Mouse (Mus musculus): ENCODE measurements around the gene Cacng3. TPM values are rescaled to one million over a fixed set of nuclear protein-coding genes. Genes with fewer than 3 reads are reported as not detected.

Cacng3 gene
- total RNA-seq (2021): under 1 TPM; 0.14 to 0.34 TPM
- long read RNA-seq, experiment 1: 0 reads
- long read RNA-seq, experiment 2: 0 reads

- no peak for DNase-seq
Measured at GRCm38 (mm10) chr7:122670442-122670872, at the start of gene Cacng3. Gene Cacng3, plus strand, starts transcription at chr7:122670492.

GRCm38 (mm10) chr7:122622125-122622774 is 48.0 kb upstream of the Cacng3 start:
- DNase-seq: no peak

- DNase-seq: no peak
Measured at GRCm38 (mm10) chr7:122623753-122624152, 46.5 kb upstream of the Cacng3 start.

GRCm38 (mm10) chr7:122628050-122628449 is 42.2 kb upstream of the Cacng3 start:
- DNase-seq: no peak

- DNase-seq: no peak
Measured at GRCm38 (mm10) chr7:122630386-122630785, 39.9 kb upstream of the Cacng3 start.

GRCm38 (mm10) chr7:122631151-122631550 is 39.1 kb upstream of the Cacng3 start:
- DNase-seq: no peak

- no peak for DNase-seq
Measured at GRCm38 (mm10) chr7:122632946-122633345, 37.3 kb upstream of the Cacng3 start.

GRCm38 (mm10) chr7:122633463-122633862 is 36.8 kb upstream of the Cacng3 start:
- DNase-seq: no peak

- no peak for DNase-seq
Measured at GRCm38 (mm10) chr7:122643676-122644075, 26.6 kb upstream of the Cacng3 start.

- no peak for DNase-seq
Measured at GRCm38 (mm10) chr7:122649306-122649705, 21.0 kb upstream of the Cacng3 start.

GRCm38 (mm10) chr7:122652523-122652922 is 17.8 kb upstream of the Cacng3 start:
- no peak for DNase-seq

- DNase-seq: no peak
Measured at GRCm38 (mm10) chr7:122656671-122657070, 13.6 kb upstream of the Cacng3 start.

- DNase-seq: no peak
Measured at GRCm38 (mm10) chr7:122657423-122658126, 12.7 kb upstream of the Cacng3 start.

- DNase-seq: no peak
Measured at GRCm38 (mm10) chr7:122665311-122666049, 4.8 kb upstream of the Cacng3 start.

GRCm38 (mm10) chr7:122667903-122668302 is 2.4 kb upstream of the Cacng3 start:
- peak; percentile 6 for DNase-seq

GRCm38 (mm10) chr7:122670873-122671641 is 765 bp downstream of the Cacng3 start:
- peak; percentile 92 for DNase-seq

- no peak for DNase-seq
Measured at GRCm38 (mm10) chr7:122672981-122673380, 2.7 kb downstream of the Cacng3 start.

GRCm38 (mm10) chr7:122675207-122675606 is 4.9 kb downstream of the Cacng3 start:
- DNase-seq: no peak

GRCm38 (mm10) chr7:122701751-122702150 is 31.5 kb downstream of the Cacng3 start:
- no peak for DNase-seq

- no peak for DNase-seq
Measured at GRCm38 (mm10) chr7:122702443-122702842, 32.2 kb downstream of the Cacng3 start.

- no peak for DNase-seq
Measured at GRCm38 (mm10) chr7:122706736-122707135, 36.4 kb downstream of the Cacng3 start.

GRCm38 (mm10) chr7:122716299-122716698 is 46.0 kb downstream of the Cacng3 start:
- DNase-seq: no peak

Data from gastrocnemius, postnatal 10 days (tissue).